Mouse (Mus musculus) CH12F3 (cell line): ENCODE data around the gene Myf6.

Source experiments
- in situ Hi-C: fragments of 300-500 bp; cut with MboI; formaldehyde crosslinking; loops from 2 replicates; pipeline ENCODE4 v1.14.3; 2020; ENCODE audit warnings: low sequenced_read_pairs

Myf6 gene

GRCm38 (mm10) chr10:107494568-107494967, at the start of gene Myf6:
TSS of gene Myf6 (minus strand) at chr10:107494737.
- in situ Hi-C loops, result no loop called here

- in situ Hi-C loops, result no loop called here
Measured at GRCm38 (mm10) chr10:107543026-107543425, 48.5 kb upstream of the Myf6 start.

- in situ Hi-C loops, result no loop called here
Measured at GRCm38 (mm10) chr10:107528758-107529157, 34.2 kb upstream of the Myf6 start.

DNA sequence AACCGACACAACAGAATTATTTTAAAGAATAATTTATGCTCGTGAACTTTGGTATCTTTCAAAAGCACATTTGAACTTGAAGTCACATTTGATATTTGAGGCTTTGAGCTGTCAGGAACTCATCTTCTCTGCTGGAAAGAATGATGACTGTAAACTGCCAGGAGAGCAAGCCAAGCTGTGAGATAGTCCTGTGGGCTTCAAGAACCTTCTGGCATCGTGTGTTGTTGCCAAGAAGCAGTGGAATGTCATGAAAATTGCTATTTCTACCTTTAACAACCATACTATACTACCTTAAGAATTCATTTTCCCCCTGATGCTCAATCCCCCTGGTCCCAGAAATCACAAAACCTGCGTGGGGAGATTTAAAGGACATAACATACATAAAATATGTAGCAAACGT, 24.7 kb upstream of the Myf6 start:
- in situ Hi-C loops, result no loop called here

DNA sequence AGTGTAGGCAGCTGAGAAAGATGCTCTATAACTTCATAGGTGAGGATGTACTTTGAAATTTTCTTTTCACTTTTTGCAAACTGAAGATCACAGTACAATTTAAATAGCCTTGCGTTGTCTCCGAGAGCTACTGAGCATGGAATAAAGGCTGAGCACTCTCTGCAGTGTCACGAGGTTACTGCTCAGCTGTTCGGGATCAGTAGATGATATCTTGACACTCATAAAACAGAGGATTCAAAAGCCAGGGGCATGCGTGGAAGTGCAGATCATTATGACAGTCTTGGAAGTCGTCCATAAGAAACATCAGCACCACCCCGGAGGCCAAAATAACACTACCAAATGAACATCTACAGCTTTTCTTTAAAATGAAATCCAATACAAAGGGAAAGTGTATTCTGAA, 22.1 kb upstream of the Myf6 start:
- in situ Hi-C loops, result no loop called here

GRCm38 (mm10) chr10:107514735-107515134, 20.2 kb upstream of the Myf6 start:
- in situ Hi-C loops, result no loop called here

- in situ Hi-C loops, result no loop called here
Measured at GRCm38 (mm10) chr10:107506397-107506796, 11.9 kb upstream of the Myf6 start.

DNA sequence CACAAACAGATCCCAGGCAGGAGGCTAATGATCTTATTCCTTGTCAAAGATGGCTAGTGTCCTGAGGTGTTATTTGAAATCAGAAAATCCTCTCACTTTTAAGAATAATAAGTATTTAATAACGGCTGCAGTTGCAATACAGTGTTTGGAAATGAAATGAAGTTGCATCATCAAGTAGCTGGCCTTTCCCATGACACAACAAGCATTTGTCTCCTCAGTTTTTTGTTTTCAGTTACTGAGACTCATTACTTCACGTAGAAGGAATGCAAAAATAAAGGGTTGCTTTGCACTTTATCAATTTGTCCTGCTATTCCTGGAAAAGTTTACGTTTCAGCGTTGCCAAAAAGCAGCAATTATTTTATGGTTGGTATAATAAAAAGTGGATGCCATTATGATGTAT, 8.9 kb upstream of the Myf6 start:
- in situ Hi-C loops, result no loop called here

DNA sequence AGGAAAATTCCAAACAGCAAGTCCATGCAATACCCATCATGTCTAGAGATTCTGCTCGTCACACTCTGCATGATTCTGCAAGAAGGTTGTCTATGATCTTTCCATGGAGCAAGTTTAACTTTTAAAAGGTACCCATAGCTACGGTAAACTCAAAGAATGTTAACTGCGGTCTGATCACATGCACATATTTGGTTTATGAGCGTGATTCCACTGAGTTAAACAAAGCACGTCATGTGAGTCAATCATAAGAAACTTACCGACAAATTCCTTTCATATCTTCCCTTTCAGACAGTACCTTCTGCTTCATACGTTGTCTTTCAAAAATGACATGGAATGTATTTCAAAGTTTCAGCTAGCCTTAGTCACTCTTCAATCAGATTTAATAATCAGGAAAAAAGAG, 7.7 kb upstream of the Myf6 start:
- in situ Hi-C loops, result no loop called here

DNA sequence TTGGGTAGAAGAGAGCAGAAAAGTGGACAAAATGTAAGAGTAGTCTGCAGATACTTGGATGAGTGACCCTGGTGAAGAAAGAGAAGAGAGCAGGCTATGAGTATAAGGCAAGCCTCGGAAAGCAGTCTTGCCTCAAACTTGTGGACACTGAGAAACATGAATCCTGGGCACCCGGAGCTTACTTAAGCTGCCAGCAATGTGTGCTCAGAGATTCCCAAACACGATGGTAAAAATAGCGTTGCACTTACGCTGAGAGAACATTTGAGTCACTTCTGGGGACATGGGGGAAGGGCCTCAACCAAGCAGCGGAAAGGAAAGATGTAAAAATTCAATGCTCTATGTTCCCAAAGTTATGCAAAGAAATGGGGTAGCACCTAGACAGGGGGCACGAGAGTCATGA, 5.1 kb upstream of the Myf6 start:
- in situ Hi-C loops, result no loop called here

GRCm38 (mm10) chr10:107496402-107496801, 1.9 kb upstream of the Myf6 start:
- in situ Hi-C loops, result no loop called here

GRCm38 (mm10) chr10:107493580-107494474, 710 bp downstream of the Myf6 start:
- in situ Hi-C loops, result no loop called here

DNA sequence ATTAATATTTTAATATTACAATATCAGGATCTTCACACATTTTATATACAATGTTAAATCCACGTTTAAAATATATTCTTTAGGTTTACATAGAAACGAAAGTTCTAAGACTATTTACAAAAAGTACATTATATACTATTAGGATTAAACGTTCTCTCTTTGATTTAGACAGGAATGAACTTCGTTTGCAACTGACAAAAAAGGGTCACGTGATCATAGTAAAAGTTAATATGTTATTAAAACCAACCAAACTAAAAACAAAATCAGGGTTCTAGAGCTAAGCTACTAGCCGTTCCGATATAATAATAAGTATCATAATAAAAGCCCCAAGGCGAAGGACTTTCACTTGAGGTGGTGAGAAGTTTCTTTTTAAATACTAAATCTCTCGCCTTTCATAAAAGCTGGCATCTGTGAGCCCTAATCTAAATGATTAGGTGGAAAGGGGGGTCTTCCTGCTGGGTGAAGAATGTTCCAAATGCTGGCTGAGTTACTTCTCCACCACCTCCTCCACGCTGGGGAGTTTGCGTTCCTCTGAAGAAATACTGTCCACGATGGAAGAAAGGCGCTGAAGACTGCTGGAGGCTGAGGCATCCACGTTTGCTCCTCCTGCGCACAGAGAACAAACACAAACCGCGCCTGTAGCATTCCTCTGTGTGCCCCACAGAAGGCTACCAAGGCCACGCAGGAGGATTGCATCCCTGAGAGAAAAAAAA, 1.5 kb downstream of the Myf6 start:
- in situ Hi-C loops, result no loop called here

DNA sequence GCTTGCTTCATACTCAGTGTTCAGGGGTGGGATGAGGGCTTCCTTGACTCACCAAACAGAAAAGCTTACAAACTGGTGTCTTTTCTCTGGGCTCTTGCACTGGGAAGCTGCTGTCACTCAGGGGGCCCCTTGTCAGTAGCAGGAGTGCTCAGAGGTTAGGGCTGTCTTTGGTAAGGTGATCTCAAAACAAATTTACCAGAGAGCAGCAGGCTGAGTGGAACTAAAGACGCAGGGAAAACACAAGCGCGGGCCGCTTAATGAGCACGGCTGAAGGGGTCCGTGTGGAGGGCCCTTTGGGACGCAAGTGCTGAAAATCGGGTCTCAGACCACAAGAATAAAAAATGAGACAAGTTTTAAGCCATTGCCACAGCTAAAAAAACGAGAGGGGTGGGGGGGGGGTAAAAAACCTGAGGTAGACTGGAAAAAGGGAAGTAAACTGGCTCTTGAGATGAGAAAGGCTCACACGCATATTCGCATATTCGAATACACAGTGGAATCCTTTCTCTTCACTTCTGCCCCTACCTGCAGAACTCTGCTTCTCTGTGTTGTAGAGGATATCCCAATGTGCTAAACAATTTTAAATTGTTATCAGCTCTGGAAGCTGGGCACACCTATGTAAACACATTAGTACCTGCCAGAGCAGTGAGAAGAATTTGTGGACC, 5.8 kb downstream of the Myf6 start:
- in situ Hi-C loops, result no loop called here

GRCm38 (mm10) chr10:107486770-107487169, 7.8 kb downstream of the Myf6 start:
- in situ Hi-C loops, result no loop called here

DNA sequence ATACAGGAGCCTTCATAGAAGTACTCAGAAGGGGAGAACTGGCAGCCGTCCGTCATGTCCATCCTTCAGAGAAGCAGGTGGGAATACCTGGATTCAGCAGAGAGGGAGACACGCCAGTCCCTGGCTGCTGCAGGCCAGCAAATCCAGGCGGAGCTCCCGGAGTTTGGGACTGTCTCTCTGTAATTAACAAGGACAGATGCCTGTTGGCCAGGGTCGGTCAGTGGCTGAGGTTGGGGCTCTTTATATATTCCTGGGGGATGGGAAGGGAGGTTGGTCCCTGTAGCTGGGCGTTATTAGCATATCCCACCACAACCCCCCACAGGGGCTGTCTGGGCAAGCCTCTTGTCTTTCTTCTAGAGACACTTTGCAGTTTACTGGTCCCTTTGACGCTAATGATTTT, 8.7 kb downstream of the Myf6 start, which contains the start of gene Myf5:
Gene Myf5 (minus strand): TSS at position 265 of the 400 bp plus-strand sequence.
- in situ Hi-C loops, result no loop called here

DNA sequence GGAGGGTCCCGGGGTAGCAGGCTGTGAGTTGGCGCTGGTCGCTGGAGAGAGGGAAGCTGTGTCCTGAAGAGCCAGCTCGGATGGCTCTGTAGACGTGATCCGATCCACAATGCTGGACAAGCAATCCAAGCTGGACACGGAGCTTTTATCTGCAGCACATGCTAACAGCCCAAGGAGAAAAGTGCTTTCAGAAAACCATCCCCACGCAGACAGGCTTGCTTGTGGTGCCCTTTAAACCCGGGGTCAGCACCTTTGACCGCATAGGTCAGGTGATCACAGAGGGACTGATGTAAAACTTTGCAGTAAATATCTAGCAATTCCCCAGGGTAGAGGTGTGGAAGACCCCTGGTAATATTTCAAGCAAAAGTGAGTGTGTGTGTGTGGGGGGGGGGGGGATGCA, 10.5 kb downstream of the Myf6 start:
- in situ Hi-C loops, result no loop called here

DNA sequence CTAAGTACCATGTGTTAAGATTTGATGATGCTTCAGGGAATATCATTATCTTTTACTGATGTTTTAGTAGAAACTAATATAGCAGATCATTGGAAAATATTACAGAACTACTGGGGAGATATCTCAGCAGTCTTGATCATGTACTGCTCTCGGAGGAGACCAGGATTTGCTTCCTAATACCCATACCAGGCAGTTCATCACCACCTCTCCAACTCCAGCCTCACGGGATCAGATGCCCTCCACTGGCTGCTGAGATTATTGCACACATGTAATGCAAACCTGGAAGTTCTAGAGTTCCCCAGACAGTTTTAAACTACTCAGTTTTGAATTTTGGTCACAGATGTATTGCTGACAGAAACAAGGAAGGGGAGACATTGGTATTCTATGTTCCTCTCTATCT, 21.0 kb downstream of the Myf6 start:
- in situ Hi-C loops, result no loop called here

DNA sequence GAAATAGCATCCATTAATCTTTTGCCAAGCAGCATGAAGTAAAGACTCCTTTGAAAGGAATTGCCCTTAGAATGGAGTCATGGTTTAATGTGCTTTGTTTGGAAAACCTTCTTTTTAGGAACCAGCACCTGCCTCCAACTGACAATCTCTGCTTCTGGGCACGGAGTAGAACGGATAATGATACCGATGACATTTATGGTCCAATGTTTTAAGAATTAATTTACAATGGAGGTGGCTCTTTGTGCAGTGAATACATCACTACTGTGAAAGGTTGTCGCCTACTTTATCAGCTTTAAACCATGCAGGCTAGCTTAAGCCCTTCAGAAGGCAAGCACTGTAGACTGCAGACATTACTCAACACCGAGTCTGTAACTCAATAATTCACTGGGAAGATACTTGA, 22.8 kb downstream of the Myf6 start:
- in situ Hi-C loops, result no loop called here

- in situ Hi-C loops, result no loop called here
Measured at GRCm38 (mm10) chr10:107467819-107468218, 26.7 kb downstream of the Myf6 start.

DNA sequence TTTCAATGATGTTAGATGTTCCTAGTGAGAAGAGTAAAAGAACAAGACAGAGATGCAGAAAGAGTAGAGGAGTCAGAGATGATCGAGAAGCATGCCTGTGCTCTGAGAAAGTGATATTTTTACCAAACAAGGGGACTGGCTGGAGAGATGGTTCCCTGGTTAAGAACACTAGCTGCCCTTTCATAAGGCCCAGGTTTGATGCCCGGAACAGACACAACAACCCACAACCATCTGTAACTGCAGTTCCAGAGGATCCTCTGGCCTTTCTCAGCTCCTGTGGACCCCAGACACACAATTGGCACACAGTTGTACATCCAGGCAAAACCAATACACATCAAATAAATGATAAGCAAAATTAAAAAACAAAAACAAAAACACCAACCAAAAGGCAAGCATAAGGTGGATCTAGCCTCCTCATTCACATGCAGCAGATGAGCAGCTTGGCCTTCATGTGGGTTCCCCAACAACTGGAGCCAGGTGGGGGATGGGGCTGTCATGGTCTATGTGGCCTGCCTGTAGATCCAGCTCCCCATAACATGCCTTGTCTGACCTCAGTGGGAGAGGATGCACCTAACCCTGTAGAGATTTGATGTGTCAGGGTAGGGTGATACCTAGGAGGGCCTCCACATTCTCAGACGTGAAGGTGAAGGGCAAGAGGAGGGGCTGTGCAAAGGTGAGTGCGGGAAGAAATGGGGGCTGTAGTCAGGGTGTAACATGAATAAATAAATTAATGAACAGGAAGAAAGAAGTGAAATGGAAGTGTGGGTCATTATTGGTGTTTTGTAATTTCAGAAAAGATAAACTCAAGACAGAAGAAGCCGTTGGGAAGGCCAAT, 44.8 kb downstream of the Myf6 start:
- in situ Hi-C loops, result no loop called here
